ENCODE assay signal across 16 mouse cellular contexts in the genomic region with DNA sequence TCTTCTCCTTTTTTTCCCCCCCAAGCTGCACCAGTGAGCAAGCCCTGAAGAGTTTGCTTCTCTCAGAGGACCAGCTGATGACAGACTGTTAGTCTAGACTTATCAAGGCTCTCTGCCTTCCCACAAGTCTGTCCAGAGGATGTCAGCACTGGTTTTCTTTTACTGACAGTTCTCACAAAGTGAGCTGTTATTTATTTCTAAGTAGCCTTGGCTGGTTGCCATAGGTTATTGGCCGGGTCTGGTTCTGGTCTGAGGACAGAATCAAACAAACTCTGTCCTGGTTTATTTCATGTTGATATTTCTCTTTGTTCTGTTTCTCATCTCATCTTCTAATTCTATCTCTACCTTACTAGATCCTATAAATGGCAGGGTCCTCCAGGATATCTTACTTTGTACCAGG. TPM values are rescaled to one million over a fixed set of nuclear protein-coding genes. Genes with fewer than 3 reads are reported as not detected.
DNase-seq lines count a peak whose midpoint lies in the region; ATAC-seq and TF ChIP-seq lines count a peak whose summit lies in the region.
"Had no signal": no experiment of that assay in that cellular context is flagged by ENCODE, and none has a peak within 500 bp of the region (broad histone marks: within the 10 kb centered on the region; RNA-seq: fewer than 3 reads in every experiment).

No protein-coding gene starts in this region.

- no peak overlapping the region for H3K9ac ChIP-seq in kidney, embryonic 14.5 days (ENCODE audit: low read depth, low read length)
- H3K9ac ChIP-seq: hindbrain, embryonic 15.5 days had no signal

- no peaks in the 10 kb centered on the region for H3K9me3 ChIP-seq in kidney, embryonic 14.5 days (ENCODE audit: control insufficient read depth, low read length)
- H3K9me3 ChIP-seq: hindbrain, embryonic 15.5 days had no signal

- no peak for TF ChIP-seq POLR2A in cerebellum, adult 2 months (IDR thresholded peaks at IDR 0.05; ENCODE audit: borderline replicate concordance, insufficient read depth, low read length)

- no peak overlapping the region for H3K27ac ChIP-seq in cerebellum, adult 2 months (ENCODE audit: insufficient read depth, low read length)
- H3K27ac ChIP-seq in kidney, embryonic 14.5 days (ENCODE audit: low read depth, low read length) = no peak overlapping the region
- H3K27ac ChIP-seq: heart, adult 2 months; hindbrain, embryonic 15.5 days; layer of hippocampus, adult 2 months; stomach, postnatal 0 days had no signal

- H3K4me1 ChIP-seq in cerebellum, adult 2 months (ENCODE audit: control insufficient read depth, insufficient read depth, low read length) = no peaks in the 10 kb centered on the region
- H3K4me1 ChIP-seq in kidney, embryonic 14.5 days (ENCODE audit: control insufficient read depth, insufficient read depth, low read length) = no peaks in the 10 kb centered on the region

- no peak for ATAC-seq in kidney, embryonic 14.5 days (ENCODE audit: low FRiP score, low TSS enrichment)
- no peak for ATAC-seq in activated CD4-positive, CD25-positive, alpha-beta regulatory T cell, adult 4 months

- TF ChIP-seq CTCF in cerebellum, adult 2 months (IDR thresholded peaks at IDR 0.05; ENCODE audit: borderline replicate concordance, insufficient read depth, low read depth, low read length) = no peak

- DNase-seq in cerebellum, postnatal 14 days = peak; percentile 1 to 4
- DNase-seq in cerebellum, adult 2 months = no peak
- peak; percentile 36 for DNase-seq in kidney, adult 18-20 months
- peak; percentile 36 for DNase-seq in fibroblast of lung, adult 2 months (ENCODE audit: low read depth)
- peak; percentile 51 for DNase-seq in lung, postnatal 10 days
- DNase-seq in urinary bladder, postnatal 14 days (ENCODE audit: low spot score) = no peak
- DNase-seq: cerebellum, adult 18-20 months; heart, adult 2 months; heart, postnatal 10 days had no signal

- no peaks in the 10 kb centered on the region for H3K27me3 ChIP-seq in cerebellum, adult 2 months (ENCODE audit: control insufficient read depth, insufficient read depth, low read length)
- H3K27me3 ChIP-seq in kidney, embryonic 14.5 days (ENCODE audit: control insufficient read depth, insufficient read depth, low read length) = no peaks in the 10 kb centered on the region
- H3K27me3 ChIP-seq: hindbrain, embryonic 15.5 days had no signal

- no peak overlapping the region for H3K4me3 ChIP-seq in cerebellum, adult 2 months (replicated peaks; ENCODE audit: insufficient read depth, low read depth, low read length)
- no peak overlapping the region for H3K4me3 ChIP-seq in kidney, embryonic 14.5 days (ENCODE audit: low read length)
- H3K4me3 ChIP-seq: erythroblast, embryonic 14.5 days; heart, adult 2 months; layer of hippocampus, adult 2 months had no signal

- no peak overlapping the region for H3K4me2 ChIP-seq in kidney, embryonic 14.5 days (replicated peaks; ENCODE audit: low read depth, low read length)
- H3K4me2 ChIP-seq: liver, embryonic 11.5 days had no signal

- no peaks in the 10 kb centered on the region for H3K36me3 ChIP-seq in kidney, embryonic 14.5 days (ENCODE audit: control insufficient read depth, insufficient read depth, low read length)
- H3K36me3 ChIP-seq: hindbrain, embryonic 15.5 days had no signal

- 22% methylated on average over 1 of the region's 1 CpGs for WGBS in cerebellum, adult 2 months
- 75% methylated on average over 1 of the region's 1 CpGs for WGBS in kidney, embryonic 14.5 days

RNA-seq across cellular contexts. Expression of a gene that starts 2.0 kb away (rescaled TPM):
- polyA plus RNA-seq in cerebellum, adult 2 months (2012; rRNA removed) = 0.17 and 0.26 TPM in 2 replicates
- 3.5 and 6.8 TPM in 2 replicates for polyA plus RNA-seq in kidney, embryonic 14.5 days (2014; fragmentation: Nextera tagmentation; extraction: Ambion mirVana)
- not detected for polyA plus RNA-seq in activated CD4-positive, CD25-positive, alpha-beta regulatory T cell, adult 4 months (2017; shearing (Covaris generic))
- polyA plus RNA-seq: erythroblast, embryonic 14.5 days had no signal

Comparison
In these comparisons a context has a peak if more than half of its experiments do, and no peak if none do; other contexts are left out.
1. DNase-seq: peak in cerebellum, postnatal 14 days (2 of 2), kidney, adult 18-20 months (single experiment), fibroblast of lung, adult 2 months (single experiment) and lung, postnatal 10 days (single experiment); none in cerebellum, adult 2 months (0 of 2) and urinary bladder, postnatal 14 days (single experiment).